Mouse (Mus musculus): ENCODE measurements around the gene Mxra8.

GRCm38 (mm10) chr4:155832321-155832720, 7.2 kb upstream of the Mxra8 start:
- TF ChIP-seq CTCF (IDR thresholded peaks at IDR 0.05) (no peak), EP300 (IDR thresholded peaks at IDR 0.05) (no peak)

All from lung, postnatal 0 days (tissue).